Mouse (Mus musculus) right cerebral cortex, postnatal 36 days (tissue): Measurements from ENCODE around the gene Ptprq.

Experiments
- DNase-seq, 2 experiments: peaks; one replicate each; pipeline ENCODE4 v3.0.0; 2022; ENCODE audit warnings: low spot score in 2 of 2, mixed read lengths in 1 of 2

Gene Ptprq

GRCm38 (mm10) chr10:107719806-107720205 lies at the start of gene Ptprq:
Gene Ptprq, minus strand, starts transcription at chr10:107720051.
- no peak for DNase-seq

- DNase-seq, result no peak
Measured at GRCm38 (mm10) chr10:107759624-107760023, 39.8 kb upstream of the Ptprq start.

DNA sequence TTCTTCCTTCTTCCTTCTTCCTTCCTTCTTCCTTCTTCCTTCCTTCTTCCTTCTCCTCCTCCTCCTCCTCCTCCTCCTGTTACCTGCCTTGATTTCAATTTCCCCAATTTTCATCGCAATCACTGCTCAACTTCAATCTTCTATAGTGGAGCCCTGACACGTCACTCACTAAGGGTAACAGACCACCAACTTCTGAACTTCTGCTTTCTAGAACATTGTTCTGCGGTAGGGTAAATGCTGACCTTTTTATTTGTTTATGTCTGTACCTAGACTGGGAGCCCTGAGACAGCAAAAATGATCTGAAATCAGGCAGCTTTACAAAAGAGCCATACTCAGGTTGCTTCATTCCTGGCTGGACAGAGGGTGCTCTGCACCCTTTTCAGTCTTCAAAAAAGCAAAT lies 33.6 kb upstream of the Ptprq start:
- DNase-seq, result no peak

DNA sequence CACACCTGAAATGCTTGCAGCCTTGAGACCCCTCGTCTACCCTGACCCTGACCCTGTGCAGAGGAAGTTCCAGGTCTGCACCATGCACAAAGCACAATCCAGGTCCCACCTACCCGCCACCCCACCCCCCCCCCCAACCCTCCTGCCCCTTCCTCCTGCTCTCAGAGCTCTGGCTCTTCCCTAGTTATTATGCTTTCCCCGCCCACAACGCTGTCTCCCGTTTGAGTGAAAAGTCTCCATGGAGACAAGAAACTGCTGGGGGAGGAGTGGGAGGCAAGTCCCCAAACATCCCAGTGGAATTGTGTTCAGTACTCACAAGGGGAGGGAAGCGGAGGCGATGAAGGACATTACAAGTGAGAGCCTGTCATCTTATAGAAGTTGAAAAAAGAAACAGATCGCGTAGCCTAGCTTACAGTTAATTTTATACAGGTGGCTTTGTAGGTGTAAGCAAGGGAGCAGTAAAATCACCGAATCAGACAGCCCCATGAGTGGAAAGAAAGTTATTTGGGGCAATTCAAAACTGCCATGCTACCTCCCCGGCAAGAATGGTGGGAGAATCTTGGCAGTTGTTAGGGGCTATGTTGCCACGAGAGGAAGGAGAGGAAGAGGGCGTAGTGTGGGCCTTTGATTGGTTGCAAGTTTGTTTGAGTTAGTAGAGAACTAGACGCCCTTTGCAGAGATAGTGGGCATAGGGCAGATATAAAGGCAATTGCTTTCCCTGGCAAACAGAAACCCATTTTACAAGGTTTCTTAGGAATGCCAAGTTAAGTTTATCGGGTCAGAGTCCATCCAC lies 32.7 kb upstream of the Ptprq start:
- peak; percentile 62 to 88 for DNase-seq

- DNase-seq, result no peak
Measured at GRCm38 (mm10) chr10:107751944-107752343, 32.1 kb upstream of the Ptprq start.

DNA sequence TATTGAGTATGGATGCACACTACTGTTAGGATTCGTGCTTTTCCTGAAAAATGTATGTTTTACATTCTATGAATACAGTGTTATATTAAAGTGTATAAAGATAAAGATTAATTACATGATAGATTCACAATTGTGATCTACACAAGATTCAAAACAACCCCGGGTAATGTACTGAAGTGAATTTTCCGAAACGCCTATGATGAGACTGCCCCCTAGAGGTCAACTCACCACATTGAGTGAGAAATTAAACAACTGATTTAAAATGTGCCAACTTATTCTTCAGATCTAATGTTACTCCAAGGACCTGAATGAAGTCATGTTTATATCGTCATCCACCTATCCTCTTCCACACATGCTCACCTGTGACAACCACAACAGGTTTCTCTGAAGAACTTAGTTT lies 27.7 kb upstream of the Ptprq start:
- no peak for DNase-seq

DNA sequence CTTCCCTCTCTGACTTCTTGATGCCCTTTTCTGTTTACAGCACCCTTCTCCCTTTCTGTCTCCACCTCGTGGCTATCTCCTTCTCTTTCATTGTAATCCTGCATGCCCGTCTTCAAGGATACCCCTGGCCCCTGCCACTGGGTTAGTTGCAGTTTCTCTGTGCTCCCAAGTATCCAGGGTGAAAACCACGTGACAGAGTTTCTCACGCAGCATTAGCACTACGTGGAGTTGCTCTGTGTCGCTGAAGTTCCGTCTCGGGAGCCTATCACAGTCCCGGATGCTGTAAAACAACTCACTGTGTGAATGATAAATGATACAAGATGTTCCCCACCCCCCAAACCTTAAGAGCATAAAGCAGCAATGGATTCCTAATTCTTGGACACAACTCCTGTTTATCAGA lies 26.9 kb upstream of the Ptprq start:
- no peak for DNase-seq

GRCm38 (mm10) chr10:107739815-107740214 lies 20.0 kb upstream of the Ptprq start:
- DNase-seq, result no peak

DNA sequence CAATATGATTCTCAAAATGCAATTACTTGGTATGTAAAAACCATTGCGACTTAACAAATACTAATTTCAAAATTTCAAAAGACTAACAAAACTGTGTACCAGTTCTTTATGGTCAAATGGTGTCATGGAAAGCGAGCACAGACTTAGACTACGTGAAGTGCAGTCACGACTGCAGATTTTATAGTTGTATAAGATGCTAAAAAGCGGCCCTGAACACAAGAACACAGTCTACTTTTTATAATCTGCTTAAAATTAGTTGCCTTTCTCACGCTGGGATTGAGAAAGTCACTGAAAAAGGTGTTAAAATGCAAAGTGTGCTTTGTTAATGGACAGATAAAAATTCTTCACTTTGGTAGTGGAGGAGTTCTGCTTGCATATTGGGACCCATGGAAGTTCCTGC lies 17.9 kb upstream of the Ptprq start:
- DNase-seq, result no peak

- DNase-seq, result no peak
Measured at GRCm38 (mm10) chr10:107735448-107735847, 15.6 kb upstream of the Ptprq start.

DNA sequence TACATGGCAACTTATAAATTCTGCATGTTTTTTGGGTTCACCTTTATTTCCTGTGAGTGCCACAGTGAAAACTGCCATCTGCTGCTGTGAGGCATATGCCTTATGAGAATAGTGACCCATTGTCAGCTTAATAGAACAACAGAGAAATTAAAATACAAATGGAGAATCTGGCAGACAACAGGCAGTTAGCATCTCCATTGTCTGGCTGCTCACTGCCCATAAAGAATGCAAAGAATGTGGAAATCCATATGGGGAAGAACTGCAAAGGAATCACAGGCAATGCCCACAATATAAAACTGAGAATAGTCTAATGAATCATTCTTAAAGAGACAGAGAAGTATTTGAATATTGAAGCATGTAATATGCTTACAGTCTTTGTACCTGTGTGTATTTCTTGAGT lies 14.5 kb upstream of the Ptprq start:
- no peak for DNase-seq

GRCm38 (mm10) chr10:107725631-107726030 lies 5.8 kb upstream of the Ptprq start:
- DNase-seq, result no peak

- no peak for DNase-seq
Measured at GRCm38 (mm10) chr10:107704443-107704842, 15.4 kb downstream of the Ptprq start.

- DNase-seq, result no peak
Measured at GRCm38 (mm10) chr10:107700944-107701343, 18.9 kb downstream of the Ptprq start.

GRCm38 (mm10) chr10:107698716-107699115 lies 21.1 kb downstream of the Ptprq start:
- DNase-seq, result no peak

- DNase-seq, result no peak
Measured at GRCm38 (mm10) chr10:107697177-107697576, 22.7 kb downstream of the Ptprq start.

DNA sequence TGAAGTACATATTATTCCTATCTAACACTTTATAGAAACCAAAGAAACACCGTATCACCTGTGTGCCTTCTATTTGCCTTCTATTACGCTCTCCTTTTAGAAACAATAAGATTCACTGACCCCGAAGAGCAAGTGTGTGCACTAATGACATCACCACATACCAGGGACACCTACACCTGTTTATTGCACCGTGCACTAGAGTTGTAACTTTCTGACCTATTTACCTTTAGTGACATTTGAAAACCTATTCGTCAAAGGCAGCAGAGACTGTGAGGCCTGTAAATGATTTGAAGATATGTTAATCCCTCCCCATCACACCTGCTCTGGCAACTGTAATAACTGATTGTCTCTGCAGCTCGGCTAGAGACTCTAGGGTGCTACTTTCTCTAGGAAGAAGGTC lies 32.5 kb downstream of the Ptprq start:
- DNase-seq, result no peak

- DNase-seq, result no peak
Measured at GRCm38 (mm10) chr10:107675994-107676393, 43.9 kb downstream of the Ptprq start.

GRCm38 (mm10) chr10:107668374-107669094 lies 51.3 kb downstream of the Ptprq start:
- DNase-seq, result no peak

- peak; percentile 3 to 9 for DNase-seq
Measured at GRCm38 (mm10) chr10:107662372-107663065, 57.3 kb downstream of the Ptprq start.

- DNase-seq, result no peak
Measured at GRCm38 (mm10) chr10:107661970-107662369, 57.9 kb downstream of the Ptprq start.

DNA sequence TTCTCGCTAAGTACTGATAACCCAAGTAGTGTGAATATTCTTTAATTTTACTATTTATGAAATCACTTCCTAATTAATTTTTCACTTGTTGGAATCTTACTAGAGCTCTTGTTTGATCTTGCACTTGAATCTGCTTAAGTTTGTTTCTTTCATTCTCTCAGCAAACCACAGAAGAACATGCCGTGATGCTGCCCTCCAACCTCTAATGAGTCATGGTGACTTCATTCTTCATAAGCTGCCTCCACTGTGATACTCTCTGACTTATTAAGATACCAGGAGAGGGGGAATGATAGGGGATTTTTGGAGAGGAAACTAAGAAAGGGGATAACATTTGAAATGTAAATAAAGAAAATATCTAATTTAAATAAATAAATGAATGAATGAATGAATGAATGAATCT lies 60.7 kb downstream of the Ptprq start:
- no peak for DNase-seq

DNA sequence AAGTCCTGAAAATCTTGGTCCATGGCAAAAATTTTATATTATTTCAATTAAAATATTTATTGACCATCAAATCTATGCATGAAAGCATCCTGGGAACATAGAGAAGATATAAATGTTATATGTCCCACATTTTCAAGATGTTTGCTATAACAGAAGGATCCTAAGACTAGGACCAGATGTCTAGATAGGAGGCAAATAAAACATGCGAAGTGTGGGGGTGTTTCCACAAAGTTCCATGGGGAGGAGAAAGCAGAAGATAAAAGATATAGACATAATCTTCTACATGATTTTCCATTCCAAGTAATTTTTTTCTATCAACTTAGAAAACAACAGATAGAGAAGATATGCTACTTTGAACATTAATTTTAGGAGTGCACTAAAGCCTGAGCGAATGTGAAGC lies 70.2 kb downstream of the Ptprq start:
- DNase-seq, result peak in 1 of 2 experiments; percentile 5
